Mouse (Mus musculus): ENCODE results near the gene Zic2.

Zic2 gene

GRCm38 (mm10) chr14:122490441-122491328, 15.4 kb downstream of the Zic2 start, which contains the start of gene Gm10837:
TSS of gene Gm10837 (plus strand) at chr14:122490586.
- no peak for DNase-seq (ENCODE audit: low read depth in 2 of 2, low spot score in 2 of 2)

GRCm38 (mm10) chr14:122491521-122491920, 16.3 kb downstream of the Zic2 start:
- DNase-seq (ENCODE audit: low read depth in 2 of 2, low spot score in 2 of 2), result no peak

GRCm38 (mm10) chr14:122492015-122492414, 16.8 kb downstream of the Zic2 start:
- no peak for DNase-seq (ENCODE audit: low read depth in 2 of 2, low spot score in 2 of 2)

GRCm38 (mm10) chr14:122509058-122509457, 33.8 kb downstream of the Zic2 start:
- DNase-seq (ENCODE audit: low read depth in 2 of 2, low spot score in 2 of 2), result no peak

- no peak for DNase-seq (ENCODE audit: low read depth in 2 of 2, low spot score in 2 of 2)
Observed at GRCm38 (mm10) chr14:122511519-122511918, 36.3 kb downstream of the Zic2 start.

GRCm38 (mm10) chr14:122513511-122514036, 38.3 kb downstream of the Zic2 start:
- DNase-seq (ENCODE audit: low read depth in 2 of 2, low spot score in 2 of 2), result no peak

GRCm38 (mm10) chr14:122528475-122528874, 53.2 kb downstream of the Zic2 start:
- no peak for DNase-seq (ENCODE audit: low read depth in 2 of 2, low spot score in 2 of 2)
